Comparison of ENCODE assay signal across 14 mouse cellular contexts in the genomic region with DNA sequence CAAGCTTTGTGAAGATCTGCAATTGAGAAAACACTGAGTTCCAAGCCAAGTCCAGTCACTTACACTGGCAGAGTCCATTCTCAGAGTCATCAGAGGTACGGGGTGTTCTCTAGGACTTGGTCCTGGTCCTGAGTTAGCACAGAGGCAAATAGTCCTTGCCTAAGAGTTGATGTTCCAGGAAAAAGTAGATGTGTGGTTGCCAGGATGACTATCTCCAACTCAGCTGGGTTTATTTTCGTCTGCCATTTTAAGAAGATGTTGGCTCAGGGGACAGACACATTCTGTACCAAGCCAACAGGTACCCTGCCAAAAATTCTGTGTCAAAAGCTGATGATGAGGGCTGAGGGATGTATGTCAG.
DNase-seq lines count a peak whose midpoint lies in the region; ATAC-seq and TF ChIP-seq lines count a peak whose summit lies in the region.
"Had no signal": no experiment of that assay in that cellular context is flagged by ENCODE, and none has a peak within 500 bp of the region (broad histone marks: within the 10 kb centered on the region; RNA-seq: fewer than 3 reads in every experiment).

No protein-coding gene starts in this region.

- no peak overlapping the region for H3K4me3 ChIP-seq in kidney, embryonic 14.5 days (ENCODE audit: low read length)
- no peak overlapping the region for H3K4me3 ChIP-seq in CH12.LX (replicated peaks in 1 of 3; ENCODE audit: low read depth in 2 of 3, low read length in 2 of 3, poor library complexity in 1 of 3)
- no peak overlapping the region for H3K4me3 ChIP-seq in bone marrow, adult 2 months (replicated peaks; ENCODE audit: control insufficient read depth, low read depth, low read length)
- H3K4me3 ChIP-seq in intestine, postnatal 0 days (ENCODE audit: low read depth, low read length), result no peak overlapping the region
- H3K4me3 ChIP-seq in hindbrain, embryonic 14.5 days (replicated peaks; ENCODE audit: low read length), result no peak overlapping the region
- H3K4me3 ChIP-seq: forebrain, embryonic 10.5 days; limb, embryonic 15.5 days had no signal

- no peak overlapping the region for H3K4me2 ChIP-seq in kidney, embryonic 14.5 days (replicated peaks; ENCODE audit: low read depth, low read length)
- H3K4me2 ChIP-seq in CH12.LX (ENCODE audit: insufficient read depth, low read depth, poor library complexity, severe bottlenecking), result peak overlapping the region; percentile 79
- peak overlapping the region; percentile 54; the same call in 1 of the 2 replicates for H3K4me2 ChIP-seq in intestine, postnatal 0 days (replicated peaks; ENCODE audit: low read depth)
- H3K4me2 ChIP-seq in hindbrain, embryonic 14.5 days (replicated peaks), result no peak overlapping the region
- H3K4me2 ChIP-seq: limb, embryonic 15.5 days; midbrain, embryonic 11.5 days had no signal

- no peak for TF ChIP-seq RAD21 in CH12.LX (IDR thresholded peaks at IDR 0.05; ENCODE audit: low read depth, low read length)

- in situ Hi-C loops in CH12.LX (cut with MboI; ENCODE audit: low pct_ligation_motif_present, low pct_unique_long_range_greater_than_20kb, low sequenced_read_pairs), result loop anchor here (5.0 kb wide), 1 partner anchor 85 kb away; no protein-coding TSS in a partner anchor

- H3K27ac ChIP-seq in kidney, embryonic 14.5 days (ENCODE audit: low read depth, low read length), result no peak overlapping the region
- H3K27ac ChIP-seq in CH12.LX (ENCODE audit: insufficient read depth, low read depth), result no peak overlapping the region; the same call in 1 of the 2 replicates
- H3K27ac ChIP-seq in bone marrow, adult 2 months (ENCODE audit: control insufficient read depth, insufficient read depth, low read depth, low read length, poor library complexity), result peak overlapping the region; percentile 72; the same call in 1 of the 2 replicates
- peak overlapping the region; percentile 66 for H3K27ac ChIP-seq in intestine, postnatal 0 days (ENCODE audit: low read depth, low read length)
- no peak overlapping the region for H3K27ac ChIP-seq in hindbrain, embryonic 14.5 days
- H3K27ac ChIP-seq: forebrain, embryonic 10.5 days; hindbrain, postnatal 0 days; limb, embryonic 15.5 days had no signal

- peak; percentile 7; the same call in 1 of the 2 replicates for ATAC-seq in kidney, embryonic 14.5 days (ENCODE audit: low FRiP score, low TSS enrichment)
- peak; percentile 58 for ATAC-seq in intestine, postnatal 0 days
- ATAC-seq in hindbrain, embryonic 14.5 days (ENCODE audit: low FRiP score), result no peak
- ATAC-seq: hindbrain, postnatal 0 days had no signal

- TF ChIP-seq CTCF in CH12.LX (conservative IDR thresholded peaks at IDR 0.05 in 1 of 2, IDR thresholded peaks at IDR 0.05 in 1 of 2; ENCODE audit: low read depth in 2 of 2, low read length in 2 of 2), result no peak
- no peak for TF ChIP-seq CTCF in bone marrow, adult 2 months (IDR thresholded peaks at IDR 0.05; ENCODE audit: control insufficient read depth, insufficient read depth, low read length)
- TF ChIP-seq CTCF in intestine, postnatal 0 days (IDR thresholded peaks at IDR 0.05; ENCODE audit: low read depth), result no peak

- no peak for TF ChIP-seq EP300 in CH12.LX (IDR thresholded peaks at IDR 0.05; ENCODE audit: low read length)

- dilution Hi-C loops in CH12.LX (cut with MboI; ENCODE audit: extremely low pct_ligation_motif_present, extremely low pct_unique_long_range_greater_than_20kb, low sequenced_read_pairs), result no loop called here

- no peak overlapping the region for H3K9ac ChIP-seq in kidney, embryonic 14.5 days (ENCODE audit: low read depth, low read length)
- no peak overlapping the region for H3K9ac ChIP-seq in CH12.LX (ENCODE audit: insufficient read depth, low read depth)
- H3K9ac ChIP-seq in intestine, postnatal 0 days (ENCODE audit: low read depth, low read length), result no peak overlapping the region
- H3K9ac ChIP-seq in hindbrain, embryonic 14.5 days, result no peak overlapping the region
- H3K9ac ChIP-seq: limb, embryonic 15.5 days had no signal

- DNase-seq in kidney, postnatal 25 days, result no peak
- no peak for DNase-seq in CH12.LX (ENCODE audit: extremely low read depth)
- DNase-seq in cerebellum, adult 11-12 months, result no peak
- DNase-seq in hindbrain, embryonic 14.5 days (ENCODE audit: low spot score), result no peak
- DNase-seq: cerebellum, adult 8-10 months; layer of hippocampus, postnatal 36 days; thymus, adult 18-20 months had no signal

- no peak for TF ChIP-seq POLR2A in CH12.LX (IDR thresholded peaks at IDR 0.05; ENCODE audit: low read depth, low read length)
- TF ChIP-seq POLR2A in bone marrow, adult 2 months (IDR thresholded peaks at IDR 0.05; ENCODE audit: borderline replicate concordance, control insufficient read depth, low read depth, low read length), result no peak

- no peaks in the 10 kb centered on the region for H3K36me3 ChIP-seq in kidney, embryonic 14.5 days (ENCODE audit: control insufficient read depth, insufficient read depth, low read length)
- H3K36me3 ChIP-seq in CH12.LX (replicated peaks in 1 of 2; ENCODE audit: control insufficient read depth in 1 of 2, insufficient read depth in 1 of 2, low read length in 1 of 2), result no peaks in the 10 kb centered on the region
- H3K36me3 ChIP-seq in intestine, postnatal 0 days (ENCODE audit: control insufficient read depth, insufficient read depth), result no peaks in the 10 kb centered on the region
- H3K36me3 ChIP-seq in hindbrain, embryonic 14.5 days (replicated peaks; ENCODE audit: control insufficient read depth, insufficient read depth), result no peaks in the 10 kb centered on the region
- H3K36me3 ChIP-seq: forebrain, embryonic 10.5 days; limb, embryonic 15.5 days had no signal

- 0 out of 2 replicates have a peak, but pooled peaks cover 10% of the 10 kb centered on the region for H3K4me1 ChIP-seq in kidney, embryonic 14.5 days (ENCODE audit: control insufficient read depth, insufficient read depth, low read length)
- H3K4me1 ChIP-seq in CH12.LX (ENCODE audit: control insufficient read depth in 1 of 2, insufficient read depth in 2 of 2), result peaks cover 31 to 92% of the 10 kb centered on the region in 2 experiments
- peaks cover 13% of the 10 kb centered on the region for H3K4me1 ChIP-seq in bone marrow, adult 2 months (ENCODE audit: control insufficient read depth, insufficient read depth, low read length)
- peaks cover 21% of the 10 kb centered on the region for H3K4me1 ChIP-seq in intestine, postnatal 0 days (replicated peaks; ENCODE audit: control insufficient read depth, insufficient read depth, low read length)
- H3K4me1 ChIP-seq in hindbrain, embryonic 14.5 days (replicated peaks; ENCODE audit: control insufficient read depth, insufficient read depth, low read length), result no peaks in the 10 kb centered on the region
- H3K4me1 ChIP-seq: limb, embryonic 15.5 days had no signal

- 90% methylated on average over 2 of the region's 2 CpGs for WGBS in kidney, embryonic 14.5 days
- whole genome bisulfite sequencing in bone marrow, adult 2 months, result 70% methylated on average over 2 of the region's 2 CpGs
- 55% methylated on average over 2 of the region's 2 CpGs for WGBS in intestine, postnatal 0 days
- 94% methylated on average over 2 of the region's 2 CpGs for WGBS in hindbrain, embryonic 14.5 days

- H3K79me2 ChIP-seq in CH12.LX (replicated peaks; ENCODE audit: control insufficient read depth, extremely low read depth, insufficient read depth, poor library complexity, severe bottlenecking), result no peaks in the 10 kb centered on the region

- no peaks in the 10 kb centered on the region for H3K9me3 ChIP-seq in kidney, embryonic 14.5 days (ENCODE audit: control insufficient read depth, low read length)
- no peaks in the 10 kb centered on the region for H3K9me3 ChIP-seq in CH12.LX (replicated peaks; ENCODE audit: low read length)
- no peaks in the 10 kb centered on the region for H3K9me3 ChIP-seq in intestine, postnatal 0 days (ENCODE audit: control insufficient read depth)
- no peaks in the 10 kb centered on the region for H3K9me3 ChIP-seq in hindbrain, embryonic 14.5 days (ENCODE audit: control insufficient read depth, low read length)
- H3K9me3 ChIP-seq: forebrain, embryonic 10.5 days; limb, embryonic 15.5 days had no signal

- H3K27me3 ChIP-seq in kidney, embryonic 14.5 days (ENCODE audit: control insufficient read depth, insufficient read depth, low read length), result no peaks in the 10 kb centered on the region
- H3K27me3 ChIP-seq in CH12.LX (replicated peaks), result no peaks in the 10 kb centered on the region
- H3K27me3 ChIP-seq in intestine, postnatal 0 days (replicated peaks; ENCODE audit: control insufficient read depth, insufficient read depth, low read length), result no peaks in the 10 kb centered on the region
- H3K27me3 ChIP-seq in hindbrain, embryonic 14.5 days (ENCODE audit: control insufficient read depth, insufficient read depth, low read length), result no peaks in the 10 kb centered on the region
- H3K27me3 ChIP-seq: limb, embryonic 15.5 days had no signal

TF ChIP-seq in CH12.LX, 34 proteins besides CTCF, POLR2A, EP300 and RAD21:
- TF ChIP-seq UBTF (IDR thresholded peaks at IDR 0.05; ENCODE audit: low read depth, low read length), result no peak
- no peak for TF ChIP-seq CHD1 (IDR thresholded peaks at IDR 0.05; ENCODE audit: low read depth, low read length)
- TF ChIP-seq GABPA (IDR thresholded peaks at IDR 0.05; ENCODE audit: insufficient replicate concordance, low read depth, low read length), result no peak
- TF ChIP-seq TBP (conservative IDR thresholded peaks at IDR 0.05; ENCODE audit: low read depth, low read length), result no peak
- TF ChIP-seq ZNF384 (IDR thresholded peaks at IDR 0.05; ENCODE audit: low read depth, low read length), result no peak
- no peak for TF ChIP-seq MYC (IDR thresholded peaks at IDR 0.05; ENCODE audit: low read depth, low read length)

Comparison
In these comparisons a context has a peak if more than half of its experiments do, and no peak if none do; other contexts are left out.
1. H3K27ac ChIP-seq: peak in bone marrow, adult 2 months (single experiment) and intestine, postnatal 0 days (single experiment); none in kidney, embryonic 14.5 days (single experiment), CH12.LX (single experiment) and hindbrain, embryonic 14.5 days (single experiment).
2. H3K4me2 ChIP-seq: peak in CH12.LX (single experiment) and intestine, postnatal 0 days (single experiment); none in kidney, embryonic 14.5 days (single experiment) and hindbrain, embryonic 14.5 days (single experiment).